Comparison of ENCODE assay signal across 17 mouse cellular contexts in the genomic region with DNA sequence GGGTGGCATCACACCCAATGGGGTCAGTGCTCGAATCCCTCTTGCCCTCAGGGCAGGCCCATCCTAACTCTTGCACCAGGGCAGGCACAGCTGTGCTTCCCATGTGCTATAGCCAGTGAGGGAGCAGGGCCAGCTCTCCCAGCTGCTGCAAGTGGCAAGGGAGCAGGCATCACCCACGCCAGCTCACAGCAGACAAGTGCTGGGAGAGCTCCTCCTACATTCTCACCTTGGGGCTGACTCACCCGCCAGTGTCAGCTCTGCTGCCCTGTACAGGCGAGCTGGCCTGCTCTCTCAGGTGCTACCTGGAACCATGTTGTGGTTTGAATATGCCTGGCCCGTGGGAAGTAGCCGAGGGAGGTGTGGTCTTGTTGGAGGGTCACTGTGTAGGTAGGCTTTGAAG. TPM values are rescaled to one million over a fixed set of nuclear protein-coding genes. Genes with fewer than 3 reads are reported as not detected.
DNase-seq lines count a peak whose midpoint lies in the region; ATAC-seq and TF ChIP-seq lines count a peak whose summit lies in the region.
"Had no signal": no experiment of that assay in that cellular context is flagged by ENCODE, and none has a peak within 500 bp of the region (broad histone marks: within the 10 kb centered on the region; RNA-seq: fewer than 3 reads in every experiment).

No protein-coding gene starts in this region.

- ATAC-seq in cerebellum, adult (ENCODE audit: insufficient number of reproducible peaks, low FRiP score, low TSS enrichment), result peak; percentile 45; the same call in 1 of the 2 replicates
- peak; percentile 44; the same call in 1 of the 2 replicates for ATAC-seq in intestine, embryonic 16.5 days
- no peak for ATAC-seq in intestine, embryonic 15.5 days
- ATAC-seq in midbrain, embryonic 16.5 days, result peak; percentile 32; the same call in 1 of the 2 replicates
- ATAC-seq in stomach, postnatal 0 days (ENCODE audit: low FRiP score, low TSS enrichment), result peak; percentile 89
- ATAC-seq: forebrain, embryonic 16.5 days had no signal

- 80% methylated on average over 6 of the region's 6 CpGs for WGBS in intestine, embryonic 16.5 days
- whole genome bisulfite sequencing in intestine, embryonic 15.5 days, result 81% methylated on average over 6 of the region's 6 CpGs
- WGBS in midbrain, embryonic 16.5 days, result 84% methylated on average over 6 of the region's 6 CpGs
- 92% methylated on average over 6 of the region's 6 CpGs for WGBS in midbrain, embryonic 10.5 days
- 83% methylated on average over 6 of the region's 6 CpGs for WGBS in stomach, postnatal 0 days
- 79% methylated on average over 6 of the region's 6 CpGs for WGBS in cerebellum, adult 2 months

- no peak for TF ChIP-seq EP300 in stomach, postnatal 0 days (optimal IDR thresholded peaks at IDR 0.05)

- no peak for DNase-seq in cerebellum, postnatal 25 days
- no peak for DNase-seq in midbrain, embryonic 10.5 days (ENCODE audit: low spot score)
- peak; percentile 25 for DNase-seq in stomach, postnatal 0 days (ENCODE audit: low spot score)
- no peak for DNase-seq in cerebellum, adult 2 months
- DNase-seq: adrenal gland, adult 2 months; cerebellum, postnatal 36 days; heart, adult 2 months; heart, postnatal 10 days; kidney, adult 8-10 months had no signal

- no peak overlapping the region for H3K27ac ChIP-seq in intestine, embryonic 16.5 days (ENCODE audit: low read length)
- no peak overlapping the region for H3K27ac ChIP-seq in intestine, embryonic 15.5 days
- H3K27ac ChIP-seq in midbrain, embryonic 16.5 days (ENCODE audit: low read length), result no peak overlapping the region
- no peak overlapping the region for H3K27ac ChIP-seq in midbrain, embryonic 10.5 days (replicated peaks)
- no peak overlapping the region for H3K27ac ChIP-seq in stomach, postnatal 0 days (replicated peaks)
- H3K27ac ChIP-seq in cerebellum, adult 2 months (ENCODE audit: insufficient read depth, low read length), result no peak overlapping the region
- H3K27ac ChIP-seq: embryonic facial prominence, embryonic 15.5 days; heart, adult 2 months; lung, embryonic 15.5 days; midbrain, embryonic 12.5 days had no signal

- H3K36me3 ChIP-seq in intestine, embryonic 16.5 days (ENCODE audit: control insufficient read depth, insufficient read depth, low read length), result peaks cover 25% of the 10 kb centered on the region
- peaks cover 41% of the 10 kb centered on the region for H3K36me3 ChIP-seq in intestine, embryonic 15.5 days
- H3K36me3 ChIP-seq in midbrain, embryonic 16.5 days (ENCODE audit: control insufficient read depth, insufficient read depth, low read length), result peaks cover 38% of the 10 kb centered on the region
- peaks cover 97% of the 10 kb centered on the region for H3K36me3 ChIP-seq in midbrain, embryonic 10.5 days
- H3K36me3 ChIP-seq in stomach, postnatal 0 days (ENCODE audit: control insufficient read depth, insufficient read depth, low read length), result peaks cover 29% of the 10 kb centered on the region

- H3K9ac ChIP-seq in intestine, embryonic 16.5 days (ENCODE audit: low read depth, low read length), result no peak overlapping the region
- no peak overlapping the region for H3K9ac ChIP-seq in intestine, embryonic 15.5 days
- no peak overlapping the region for H3K9ac ChIP-seq in midbrain, embryonic 16.5 days (ENCODE audit: low read depth, low read length)
- no peak overlapping the region for H3K9ac ChIP-seq in stomach, postnatal 0 days (ENCODE audit: low read length)
- H3K9ac ChIP-seq: embryonic facial prominence, embryonic 15.5 days; lung, embryonic 15.5 days; midbrain, embryonic 12.5 days had no signal

- no peak overlapping the region for H3K4me2 ChIP-seq in intestine, embryonic 16.5 days (ENCODE audit: low read depth, low read length)
- H3K4me2 ChIP-seq in intestine, embryonic 15.5 days (replicated peaks), result no peak overlapping the region
- H3K4me2 ChIP-seq in midbrain, embryonic 16.5 days (ENCODE audit: low read length), result no peak overlapping the region
- H3K4me2 ChIP-seq in stomach, postnatal 0 days (replicated peaks; ENCODE audit: low read depth), result no peak overlapping the region
- H3K4me2 ChIP-seq: embryonic facial prominence, embryonic 15.5 days; lung, embryonic 15.5 days; midbrain, embryonic 12.5 days had no signal

- no peaks in the 10 kb centered on the region for H3K27me3 ChIP-seq in intestine, embryonic 16.5 days (replicated peaks; ENCODE audit: control insufficient read depth, insufficient read depth, low read length)
- no peaks in the 10 kb centered on the region for H3K27me3 ChIP-seq in intestine, embryonic 15.5 days (replicated peaks)
- H3K27me3 ChIP-seq in midbrain, embryonic 16.5 days (ENCODE audit: control insufficient read depth, insufficient read depth, low read depth, low read length), result no peaks in the 10 kb centered on the region
- no peaks in the 10 kb centered on the region for H3K27me3 ChIP-seq in midbrain, embryonic 10.5 days (ENCODE audit: low read depth, poor library complexity, severe bottlenecking)
- no peaks in the 10 kb centered on the region for H3K27me3 ChIP-seq in stomach, postnatal 0 days (ENCODE audit: control insufficient read depth, insufficient read depth, low read length)
- no peaks in the 10 kb centered on the region for H3K27me3 ChIP-seq in cerebellum, adult 2 months (ENCODE audit: control insufficient read depth, insufficient read depth, low read length)
- H3K27me3 ChIP-seq: embryonic facial prominence, embryonic 15.5 days; lung, embryonic 15.5 days; midbrain, embryonic 12.5 days had no signal

- TF ChIP-seq CTCF in stomach, postnatal 0 days (IDR thresholded peaks at IDR 0.05; ENCODE audit: low read depth), result no peak
- TF ChIP-seq CTCF in cerebellum, adult 2 months (IDR thresholded peaks at IDR 0.05; ENCODE audit: borderline replicate concordance, insufficient read depth, low read depth, low read length), result no peak

- no peak overlapping the region for H3K4me3 ChIP-seq in intestine, embryonic 16.5 days (ENCODE audit: low read length)
- no peak overlapping the region for H3K4me3 ChIP-seq in intestine, embryonic 15.5 days (replicated peaks)
- H3K4me3 ChIP-seq in midbrain, embryonic 16.5 days (ENCODE audit: low read depth, low read length), result no peak overlapping the region
- no peak overlapping the region for H3K4me3 ChIP-seq in midbrain, embryonic 10.5 days
- H3K4me3 ChIP-seq in stomach, postnatal 0 days (ENCODE audit: low read depth, low read length), result no peak overlapping the region
- no peak overlapping the region for H3K4me3 ChIP-seq in cerebellum, adult 2 months (replicated peaks; ENCODE audit: insufficient read depth, low read depth, low read length)
- H3K4me3 ChIP-seq: embryonic facial prominence, embryonic 15.5 days; heart, adult 2 months; lung, embryonic 15.5 days; midbrain, embryonic 12.5 days had no signal

- no peaks in the 10 kb centered on the region for H3K9me3 ChIP-seq in intestine, embryonic 16.5 days (ENCODE audit: control insufficient read depth, low read length)
- H3K9me3 ChIP-seq in intestine, embryonic 15.5 days, result no peaks in the 10 kb centered on the region
- H3K9me3 ChIP-seq in midbrain, embryonic 16.5 days (replicated peaks; ENCODE audit: control insufficient read depth, low read length, poor library complexity, severe bottlenecking), result no peaks in the 10 kb centered on the region
- H3K9me3 ChIP-seq in midbrain, embryonic 10.5 days (replicated peaks), result no peaks in the 10 kb centered on the region
- no peaks in the 10 kb centered on the region for H3K9me3 ChIP-seq in stomach, postnatal 0 days (ENCODE audit: control insufficient read depth, low read length)
- H3K9me3 ChIP-seq: embryonic facial prominence, embryonic 15.5 days; lung, embryonic 15.5 days; midbrain, embryonic 12.5 days had no signal

- no peaks in the 10 kb centered on the region for H3K4me1 ChIP-seq in intestine, embryonic 16.5 days (ENCODE audit: control insufficient read depth, insufficient read depth, low read length)
- H3K4me1 ChIP-seq in intestine, embryonic 15.5 days (replicated peaks), result no peaks in the 10 kb centered on the region
- no peaks in the 10 kb centered on the region for H3K4me1 ChIP-seq in midbrain, embryonic 16.5 days (ENCODE audit: control insufficient read depth, insufficient read depth, low read length)
- no peaks in the 10 kb centered on the region for H3K4me1 ChIP-seq in midbrain, embryonic 10.5 days
- H3K4me1 ChIP-seq in stomach, postnatal 0 days (replicated peaks; ENCODE audit: control insufficient read depth, insufficient read depth), result no peaks in the 10 kb centered on the region
- no peaks in the 10 kb centered on the region for H3K4me1 ChIP-seq in cerebellum, adult 2 months (ENCODE audit: control insufficient read depth, insufficient read depth, low read length)
- H3K4me1 ChIP-seq: embryonic facial prominence, embryonic 15.5 days; lung, embryonic 15.5 days; midbrain, embryonic 12.5 days had no signal

- TF ChIP-seq POLR2A in cerebellum, adult 2 months (IDR thresholded peaks at IDR 0.05; ENCODE audit: borderline replicate concordance, insufficient read depth, low read length), result no peak

RNA-seq across cellular contexts. Expression of a gene that starts 25.3 kb away (rescaled TPM):
- polyA plus RNA-seq in intestine, embryonic 16.5 days (2015; fragmentation: Nextera tagmentation; extraction: Ambion mirVana), result 69.6 and 78.6 TPM in 2 replicates
- polyA plus RNA-seq in intestine, embryonic 15.5 days (2015; fragmentation: Nextera tagmentation; extraction: Ambion mirVana), result 61.6 and 71.4 TPM in 2 replicates
- 47.3 and 48.7 TPM in 2 replicates for polyA plus RNA-seq in midbrain, embryonic 16.5 days (2015; fragmentation: Nextera tagmentation; extraction: Ambion mirVana)
- polyA plus RNA-seq in midbrain, embryonic 10.5 days (2016; fragmentation: Nextera tagmentation; extraction: Ambion mirVana), result 63.4 and 68.0 TPM in 2 replicates
- 37.4 and 39.6 TPM in 2 replicates for polyA plus RNA-seq in stomach, postnatal 0 days (2015; fragmentation: Nextera tagmentation; extraction: Ambion mirVana)
- 19.2 and 20.9 TPM in 2 replicates for polyA plus RNA-seq in cerebellum, adult 2 months (2012; rRNA removed)

RNA-seq across cellular contexts. Expression of a gene that starts 47.2 kb away (rescaled TPM):
- polyA plus RNA-seq in intestine, embryonic 16.5 days (2015; fragmentation: Nextera tagmentation; extraction: Ambion mirVana), result 74.5 and 75.3 TPM in 2 replicates
- polyA plus RNA-seq in intestine, embryonic 15.5 days (2015; fragmentation: Nextera tagmentation; extraction: Ambion mirVana), result 70.8 and 74.8 TPM in 2 replicates
- 50.4 and 59.3 TPM in 2 replicates for polyA plus RNA-seq in midbrain, embryonic 16.5 days (2015; fragmentation: Nextera tagmentation; extraction: Ambion mirVana)
- 75.2 and 79.0 TPM in 2 replicates for polyA plus RNA-seq in midbrain, embryonic 10.5 days (2016; fragmentation: Nextera tagmentation; extraction: Ambion mirVana)
- polyA plus RNA-seq in stomach, postnatal 0 days (2015; fragmentation: Nextera tagmentation; extraction: Ambion mirVana), result 41.4 and 43.8 TPM in 2 replicates
- 29.2 and 29.9 TPM in 2 replicates for polyA plus RNA-seq in cerebellum, adult 2 months (2012; rRNA removed)

RNA-seq across cellular contexts. Expression of a gene that starts 47.2 kb away (rescaled TPM):
- 64.1 and 69.2 TPM in 2 replicates for polyA plus RNA-seq in intestine, embryonic 16.5 days (2015; fragmentation: Nextera tagmentation; extraction: Ambion mirVana)
- polyA plus RNA-seq in intestine, embryonic 15.5 days (2015; fragmentation: Nextera tagmentation; extraction: Ambion mirVana), result 65.7 and 78.8 TPM in 2 replicates
- 78.6 and 86.0 TPM in 2 replicates for polyA plus RNA-seq in midbrain, embryonic 16.5 days (2015; fragmentation: Nextera tagmentation; extraction: Ambion mirVana)
- 109 TPM in 2 replicates for polyA plus RNA-seq in midbrain, embryonic 10.5 days (2016; fragmentation: Nextera tagmentation; extraction: Ambion mirVana)
- 29.4 TPM in 2 replicates for polyA plus RNA-seq in stomach, postnatal 0 days (2015; fragmentation: Nextera tagmentation; extraction: Ambion mirVana)
- 44.2 and 49.3 TPM in 2 replicates for polyA plus RNA-seq in cerebellum, adult 2 months (2012; rRNA removed)
